Mouse (Mus musculus): ENCODE data around the gene Htr3b.
A peak's percentile ranks its signal among the peaks of the same experiment; 100 is the strongest.

The Htr3b gene

DNA sequence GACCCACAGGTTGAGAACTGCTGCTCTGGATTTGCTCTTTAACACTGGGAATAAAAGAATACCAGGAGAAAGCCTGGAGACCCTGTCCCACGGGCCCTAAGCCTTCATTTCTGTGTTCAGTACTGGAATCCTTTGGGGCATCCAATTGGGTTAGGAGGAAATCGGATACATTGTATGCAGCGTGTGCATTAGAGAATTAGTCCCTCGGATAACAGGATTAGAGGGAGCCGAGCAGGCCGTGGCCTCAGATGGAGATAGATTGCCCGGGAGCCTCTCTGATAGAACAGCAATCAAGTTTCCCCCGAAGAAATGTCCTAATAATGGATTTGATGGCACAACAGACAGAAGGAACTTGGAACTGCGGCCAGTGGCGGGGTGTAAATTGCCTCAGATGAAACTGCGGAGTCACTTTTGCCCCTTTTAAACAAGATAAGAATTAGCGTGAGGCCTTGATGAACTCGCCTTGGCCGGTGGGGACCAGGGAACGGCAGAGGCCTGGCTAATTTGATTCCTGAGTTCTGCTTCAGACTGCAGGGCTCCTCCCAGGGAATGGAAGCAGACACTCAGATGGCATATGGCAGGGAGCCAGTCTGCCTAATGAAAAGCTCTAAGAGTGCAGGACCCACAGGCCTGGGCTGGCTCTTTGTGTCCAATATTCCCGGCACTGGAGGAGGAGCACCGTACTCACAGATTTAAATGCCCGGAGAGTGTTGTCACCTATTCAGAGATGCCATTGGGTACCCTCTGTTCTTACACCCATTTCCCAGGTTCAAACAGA, 48.6 kb downstream of the Htr3b start:
- no peak for DNase-seq

DNA sequence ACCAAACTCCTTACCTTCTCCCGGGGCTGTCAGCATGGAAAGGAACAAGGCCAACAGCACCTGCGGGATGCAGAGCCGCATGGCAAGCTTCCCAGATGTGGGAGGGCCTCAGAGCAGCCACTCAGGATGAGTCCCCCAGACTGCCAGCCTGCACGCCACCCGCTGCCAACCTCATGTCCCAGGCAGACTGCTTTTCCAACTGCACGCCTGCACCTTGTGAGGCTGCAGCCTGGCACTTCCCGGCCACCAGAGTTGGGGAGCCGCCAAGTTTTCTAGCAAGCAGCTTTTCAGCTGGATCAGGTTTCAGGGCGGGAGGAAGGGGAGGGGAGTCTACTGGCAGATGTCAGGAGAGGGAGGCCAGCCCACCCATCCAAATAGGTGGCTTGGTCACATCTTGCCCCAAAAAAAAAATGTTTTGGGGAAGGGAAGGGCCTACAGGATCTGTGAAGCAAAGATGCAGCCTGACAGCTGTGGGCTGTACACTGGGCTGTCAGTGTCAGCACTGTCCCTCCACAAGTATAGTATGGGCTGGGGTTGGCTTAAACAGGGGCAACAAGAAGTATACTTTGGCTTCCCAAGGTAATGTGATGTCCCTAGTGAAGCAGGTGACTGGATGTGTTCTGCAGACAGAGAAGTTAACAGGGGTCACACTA, 53.8 kb downstream of the Htr3b start, which contains the start of gene Htr3a:
TSS of gene Htr3a (minus strand) at position 215 of the 653 bp plus-strand sequence.
- peak; percentile 38 for DNase-seq

DNA sequence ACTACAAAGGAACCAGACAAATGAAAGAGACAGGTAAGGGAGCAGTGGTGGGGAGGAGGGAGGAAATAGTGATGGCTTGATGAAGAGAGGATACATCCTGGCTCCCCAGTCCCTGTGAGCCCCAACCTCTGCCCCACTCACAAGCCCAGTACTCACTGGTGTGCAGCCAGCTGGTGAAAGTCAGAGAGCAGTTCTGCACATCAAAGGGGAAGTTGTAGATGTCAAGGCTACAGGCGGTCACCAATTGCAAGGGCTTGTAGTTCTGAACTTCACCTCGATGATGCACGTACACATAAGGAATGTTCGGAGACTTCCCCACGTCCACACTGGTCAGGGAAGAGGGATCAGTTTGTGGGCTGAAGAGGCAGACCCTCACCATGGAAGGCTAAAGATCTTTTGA, 60.4 kb downstream of the Htr3b start:
- DNase-seq = no peak

DNA sequence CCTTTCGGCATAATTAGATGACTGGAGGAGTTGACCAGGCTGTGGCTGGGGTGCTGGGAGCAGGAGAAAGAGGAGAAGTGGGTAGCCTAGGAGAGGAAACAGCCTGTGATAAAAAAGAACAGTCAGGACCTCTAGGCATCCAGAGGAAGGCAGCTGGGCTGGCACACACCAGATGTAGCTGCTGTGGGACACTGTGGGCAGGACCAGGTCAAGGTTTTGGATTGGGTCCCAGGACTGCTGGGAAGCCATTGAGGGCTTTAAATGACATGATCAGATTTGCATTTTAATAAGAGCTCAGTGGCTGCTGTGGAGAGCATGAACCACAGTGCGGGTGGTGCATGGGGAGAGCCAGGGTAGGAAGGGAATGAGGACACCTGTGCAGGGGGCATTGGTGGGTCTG, 61.0 kb downstream of the Htr3b start:
- DNase-seq = no peak

DNA sequence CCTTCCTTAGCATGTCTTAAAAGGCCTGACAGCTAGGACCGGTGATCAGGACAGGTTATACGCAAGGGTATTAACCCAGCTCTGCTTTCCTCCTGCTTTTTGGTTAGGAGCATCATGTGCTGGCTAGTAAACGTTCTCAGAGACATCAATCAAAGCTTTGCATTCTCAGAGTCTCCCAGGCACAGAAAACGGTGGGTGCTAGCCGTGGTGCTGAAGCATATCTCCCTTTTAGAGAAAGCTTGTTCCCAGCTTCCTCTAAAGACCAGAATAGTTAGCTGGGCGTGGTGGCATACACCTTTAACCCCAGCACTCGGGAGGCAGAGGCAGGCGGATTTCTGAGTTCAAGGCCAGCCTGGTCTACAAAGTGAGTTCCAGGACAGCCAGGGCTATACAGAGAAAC, 66.2 kb downstream of the Htr3b start:
- peak; percentile 54 for DNase-seq

DNA sequence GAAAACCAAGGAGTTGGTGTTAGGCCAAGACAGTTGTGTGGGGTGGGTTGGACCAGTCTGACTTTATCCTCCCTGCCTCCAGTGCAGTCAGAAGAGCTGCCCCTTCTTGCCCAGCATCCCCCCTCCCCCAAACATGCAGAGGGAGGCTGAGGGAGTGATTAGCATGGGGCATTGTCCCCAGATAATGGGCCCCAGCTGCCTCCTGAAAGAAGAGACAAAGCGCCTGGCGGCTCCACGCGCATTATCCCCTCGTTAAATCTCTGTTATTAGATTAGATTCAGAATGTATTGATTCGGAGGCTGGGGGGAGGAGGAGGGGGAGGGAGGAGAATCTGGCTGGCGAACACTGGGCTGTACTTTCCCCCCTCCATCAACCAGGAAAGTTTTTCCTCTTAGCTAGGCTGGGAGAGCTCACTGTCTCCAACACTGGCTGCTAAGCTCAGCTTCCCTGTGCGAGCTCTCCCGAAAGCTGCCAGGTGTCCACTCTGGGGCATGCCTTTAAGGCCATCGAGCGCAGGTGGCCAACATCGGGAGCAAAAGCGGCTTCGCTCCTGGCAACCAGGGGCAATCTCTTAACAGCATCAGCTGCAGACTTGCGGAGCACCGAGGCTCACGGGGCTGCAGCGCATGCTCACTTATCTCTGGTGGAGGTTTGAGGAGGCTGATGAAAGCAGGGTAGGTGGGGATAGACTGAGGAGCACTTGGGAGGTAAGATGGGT, 68.8 kb downstream of the Htr3b start:
- no peak for DNase-seq

DNA sequence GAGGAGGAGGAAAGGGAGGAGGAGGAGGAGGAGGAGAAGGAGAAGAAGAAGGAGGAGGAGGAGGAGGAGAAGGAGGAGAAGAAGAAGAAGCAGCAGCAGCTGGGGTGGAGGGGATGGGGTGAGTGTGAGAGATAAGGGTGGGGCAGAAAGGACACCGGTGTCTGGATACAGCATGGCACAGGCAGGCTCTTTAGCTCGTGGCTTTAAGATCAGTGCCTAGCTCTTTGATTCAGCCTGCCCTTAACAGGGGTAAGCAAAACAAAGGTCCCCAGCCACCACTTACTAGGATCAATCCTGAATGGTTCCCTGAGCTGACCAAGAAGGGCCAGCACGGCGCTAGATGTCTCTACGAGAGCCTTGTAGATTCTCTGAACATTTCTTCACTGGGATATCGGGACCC, 70.0 kb downstream of the Htr3b start:
- DNase-seq = no peak

DNA sequence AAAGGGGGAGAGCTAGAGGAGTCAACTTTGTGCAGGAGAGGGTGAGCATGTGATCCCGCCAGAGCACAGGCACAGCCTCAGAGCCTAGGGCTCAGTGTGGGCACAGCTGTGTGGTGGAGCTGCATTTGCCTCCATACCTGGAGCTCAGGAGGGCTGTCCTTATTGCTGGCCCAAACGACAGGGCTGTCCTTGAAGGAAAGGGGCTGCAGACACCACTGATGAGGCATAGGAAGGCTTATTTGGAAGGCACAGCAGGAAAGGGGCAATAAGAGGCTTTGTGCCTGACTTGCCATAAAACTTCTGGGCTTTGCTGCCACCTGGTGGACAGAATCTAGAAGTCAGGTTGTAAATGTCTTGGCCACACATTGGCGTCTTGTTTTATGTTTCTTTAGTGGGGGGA, 70.8 kb downstream of the Htr3b start:
- DNase-seq = peak; percentile 77

DNA sequence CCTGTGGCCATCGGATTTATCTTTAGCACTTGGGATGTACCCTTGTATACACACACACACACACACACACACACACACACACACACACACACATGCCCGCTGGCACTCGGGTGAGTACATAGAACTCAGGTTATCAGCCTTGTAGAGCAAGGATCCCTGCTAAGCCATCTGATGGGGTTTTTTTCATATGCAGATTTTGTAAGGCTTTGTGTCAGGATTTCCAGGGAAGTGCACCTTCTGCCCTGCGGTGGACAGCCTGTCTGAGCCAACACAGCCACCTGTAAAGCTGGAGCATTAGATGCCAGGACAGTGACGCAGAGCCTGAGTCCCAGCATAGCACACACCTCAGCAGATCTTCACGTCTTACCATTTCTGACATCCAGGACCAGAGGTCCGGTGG, 75.7 kb downstream of the Htr3b start:
- no peak for DNase-seq

All from lung, postnatal 10 days (tissue).